Mouse (Mus musculus) thymus, adult 2 months (tissue): ENCODE results near the gene Ap4e1. TPM values are rescaled to one million over a fixed set of nuclear protein-coding genes. Genes with fewer than 3 reads are reported as not detected.

Experiments used
- DNase-seq: peaks from one replicate; pipeline ENCODE4 v3.0.0; 2021
- H3K27ac ChIP-seq: fragments of 200-500 bp; 2 replicates; pipeline ENCODE4 v1.5.1; 2012; ENCODE audit warnings: low read length, control low read depth; ENCODE audit not compliant: control insufficient read depth, insufficient read depth
- H3K27me3 ChIP-seq: fragments of 200-500 bp; 2 replicates; pipeline ENCODE4 v1.6.1; 2012; ENCODE audit warnings: mild to moderate bottlenecking, low read length, moderate library complexity, mixed read lengths; ENCODE audit not compliant: control insufficient read depth, insufficient read depth
- H3K36me3 ChIP-seq: fragments of 200-500 bp; 2 replicates; pipeline ENCODE4 v1.6.1; 2012; ENCODE audit warnings: mild to moderate bottlenecking, low read length, moderate library complexity; ENCODE audit not compliant: control insufficient read depth, insufficient read depth
- H3K4me1 ChIP-seq: fragments of 200-500 bp; replicated peaks from 2 replicates; pipeline ENCODE4 v1.6.1; 2012; ENCODE audit warnings: low read length; ENCODE audit not compliant: control insufficient read depth, insufficient read depth
- H3K4me3 ChIP-seq: fragments of 200-500 bp; 2 replicates; pipeline ENCODE4 v1.5.1; 2012; ENCODE audit warnings: mild to moderate bottlenecking, low read length, control low read depth, moderate library complexity; ENCODE audit not compliant: control insufficient read depth, insufficient read depth
- CTCF ChIP-seq: fragments of 200-500 bp; IDR thresholded peaks from 2 replicates; pipeline ENCODE4 v1.5.1; 2012; ENCODE audit warnings: mild to moderate bottlenecking, control low read depth, low read length, moderate library complexity, borderline replicate concordance; ENCODE audit not compliant: control insufficient read depth, poor library complexity, insufficient read depth; ENCODE audit errors: extremely low read depth
- POLR2A ChIP-seq: fragments of 200-500 bp; IDR thresholded peaks from 2 replicates; pipeline ENCODE4 v1.6.1; 2012; ENCODE audit warnings: mild to moderate bottlenecking, low read length, control low read depth, moderate library complexity; ENCODE audit not compliant: control insufficient read depth, poor library complexity, insufficient read depth; ENCODE audit errors: extremely low read depth
- WGBS: fragments of 180-500 bp; shearing (Covaris S2); methylation state at CpG from one replicate; pipeline ENCODE4 v1.1.7; 2018; 5-methylcytosine and 5-hydroxymethylcytosine counted together
- polyA plus RNA-seq: library from polyadenylated mRNA; depleted of rRNA; stranded (reverse); fragments of >200 nt; gene quantifications from 2 replicates; pipeline ENCODE4 v1.2.3, GENCODE M21; 2012; rRNA removed

Ap4e1 gene
- 5.9 and 6.8 TPM in 2 replicates for polyA plus RNA-seq

- peak within 1 kb of the TSS; percentile 94 for H3K4me3 ChIP-seq
- DNase-seq = peak; percentile 97
- peaks cover 15% of the 10 kb centered on the region for H3K36me3 ChIP-seq
- H3K4me1 ChIP-seq = peaks cover 7% of the 10 kb centered on the region
- 1% methylated on average over 40 of the region's 40 CpGs for WGBS
- TF ChIP-seq POLR2A (peak; percentile 59; the same call in 1 of the 2 replicates), CTCF (peak; percentile 84; the same call in 1 of the 2 replicates)
- no peaks in the 10 kb centered on the region for H3K27me3 ChIP-seq
- H3K27ac ChIP-seq = no peak within 1 kb of the TSS
Observed at GRCm38 (mm10) chr2:127008469-127008998, at the start of gene Ap4e1. Gene Ap4e1, plus strand, starts transcription at chr2:127008717.

- TF ChIP-seq CTCF (no peak), POLR2A (no peak)
- DNase-seq = no peak
- Histone ChIP-seq H3K27ac (no peak overlapping the region), H3K4me1 (no peaks in the 10 kb centered on the region), H3K4me3 (no peak overlapping the region), H3K36me3 (no peaks in the 10 kb centered on the region), H3K27me3 (no peaks in the 10 kb centered on the region)
- 84% methylated on average over 2 of the region's 2 CpGs for WGBS
Observed at GRCm38 (mm10) chr2:126961696-126962095, 46.8 kb upstream of the Ap4e1 start.

GRCm38 (mm10) chr2:126977428-126977827 lies 31.1 kb upstream of the Ap4e1 start:
- Histone ChIP-seq H3K4me1 (no peaks in the 10 kb centered on the region), H3K4me3 (no peak overlapping the region), H3K27ac (no peak overlapping the region), H3K27me3 (no peaks in the 10 kb centered on the region), H3K36me3 (no peaks in the 10 kb centered on the region)
- 77% methylated on average over 6 of the region's 6 CpGs for WGBS
- DNase-seq = no peak
- TF ChIP-seq POLR2A = no peak
- no peak for TF ChIP-seq CTCF

- Histone ChIP-seq H3K27ac (no peak overlapping the region), H3K4me1 (no peaks in the 10 kb centered on the region), H3K36me3 (no peaks in the 10 kb centered on the region), H3K27me3 (no peaks in the 10 kb centered on the region), H3K4me3 (no peak overlapping the region)
- no peak for TF ChIP-seq POLR2A
- no peak for TF ChIP-seq CTCF
- DNase-seq = no peak
- WGBS = 78% methylated on average over 4 of the region's 4 CpGs
Observed at GRCm38 (mm10) chr2:126983221-126983620, 25.3 kb upstream of the Ap4e1 start.

GRCm38 (mm10) chr2:126989919-126990318 lies 18.6 kb upstream of the Ap4e1 start:
- no peaks in the 10 kb centered on the region for H3K36me3 ChIP-seq
- no peaks in the 10 kb centered on the region for H3K27me3 ChIP-seq
- peaks cover 4% of the 10 kb centered on the region for H3K4me1 ChIP-seq
- H3K4me3 ChIP-seq = no peak overlapping the region
- H3K27ac ChIP-seq = no peak overlapping the region
- DNase-seq = peak; percentile 44
- no peak for TF ChIP-seq POLR2A
- no peak for TF ChIP-seq CTCF
- 15% methylated on average over 6 of the region's 6 CpGs for WGBS

- no peaks in the 10 kb centered on the region for H3K36me3 ChIP-seq
- WGBS = 86% methylated on average over 12 of the region's 12 CpGs
- TF ChIP-seq POLR2A (no peak), CTCF (no peak)
Observed at GRCm38 (mm10) chr2:126992742-126993141, 15.8 kb upstream of the Ap4e1 start.

GRCm38 (mm10) chr2:126994384-126995166 lies 13.9 kb upstream of the Ap4e1 start:
- no peak overlapping the region for H3K27ac ChIP-seq
- TF ChIP-seq POLR2A = no peak
- no peak for TF ChIP-seq CTCF
- no peak overlapping the region for H3K4me3 ChIP-seq
- H3K4me1 ChIP-seq = peaks cover 4% of the 10 kb centered on the region
- WGBS = 94% methylated on average over 6 of the region's 6 CpGs
- no peak for DNase-seq
- H3K27me3 ChIP-seq = no peaks in the 10 kb centered on the region
- H3K36me3 ChIP-seq = no peaks in the 10 kb centered on the region

More at GRCm38 (mm10) chr2:126992742-126993141, 15.8 kb upstream of the Ap4e1 start:
- peaks cover 4% of the 10 kb centered on the region for H3K4me1 ChIP-seq
- no peak overlapping the region for H3K4me3 ChIP-seq
- no peaks in the 10 kb centered on the region for H3K27me3 ChIP-seq
- DNase-seq = no peak
- no peak overlapping the region for H3K27ac ChIP-seq
